Mouse (Mus musculus): ENCODE measurements at regions not wholly inside any gene's neighbourhood (a gene's known extent, or its start where the extent isn't known, plus 50 kb on each side); places are given as distances from the start of the nearest gene placed in this dataset.
"Not testable (repeated sequence)": the region's sequence is repeated elsewhere in the genome, so short reads cannot be mapped to it uniquely, and the experiment has no call there.

DNA sequence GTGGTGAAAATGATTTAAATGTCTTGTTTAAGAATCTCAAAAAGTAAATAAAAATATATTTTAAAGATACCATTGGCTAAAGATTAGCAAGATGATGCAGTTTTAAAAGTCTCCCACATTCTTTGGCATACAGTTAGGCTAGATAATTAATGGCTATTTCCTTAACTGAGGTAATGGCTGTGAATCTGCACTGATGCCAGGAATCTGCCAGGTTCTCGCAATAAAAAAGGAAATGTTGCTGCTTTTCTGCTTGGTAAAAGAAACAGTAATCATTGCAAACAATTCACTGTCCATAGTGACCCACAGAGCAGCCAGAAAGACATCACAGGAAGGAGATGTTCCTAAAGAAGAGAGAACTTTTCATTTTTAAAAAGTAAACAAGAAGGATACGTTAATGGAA is 557.7 kb upstream of the Akr1e1 start:
- 82% methylated on average over 2 of the region's 2 CpGs for WGBS

DNA sequence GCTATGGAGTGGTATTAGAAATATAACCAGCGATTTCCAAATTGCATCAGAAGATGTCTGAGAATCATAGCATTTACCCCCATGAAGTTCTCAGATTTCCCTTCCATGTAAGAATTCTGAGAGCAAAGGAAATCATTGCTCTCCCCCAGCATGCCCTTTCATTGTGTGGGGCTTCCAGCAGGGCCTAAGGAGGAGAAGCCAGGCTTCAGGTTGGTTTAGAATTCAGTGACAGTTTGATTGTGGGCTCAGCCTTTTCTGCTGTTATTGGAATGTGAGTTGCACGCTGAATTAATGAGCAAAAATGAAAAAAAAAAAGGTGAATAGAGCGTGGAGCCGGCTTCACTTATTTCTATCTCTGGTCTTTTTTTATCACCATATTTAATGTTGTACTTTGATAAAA is 570.0 kb upstream of the Akr1e1 start:
- H3K36me3 ChIP-seq (replicated peaks; ENCODE audit: control insufficient read depth, insufficient read depth, low read depth, low read length) = no peaks in the 10 kb centered on the region
- H3K9me3 ChIP-seq (replicated peaks; ENCODE audit: control insufficient read depth, low read length) = no peaks in the 10 kb centered on the region
- H3K4me3 ChIP-seq (ENCODE audit: low read depth, low read length) = no peak overlapping the region
- no peaks in the 10 kb centered on the region for H3K27me3 ChIP-seq (ENCODE audit: control insufficient read depth, insufficient read depth, low read length)
- no peak overlapping the region for H3K4me2 ChIP-seq (ENCODE audit: low read depth, low read length)
- WGBS = 72% methylated on average over 4 of the region's 4 CpGs
- no peaks in the 10 kb centered on the region for H3K4me1 ChIP-seq (ENCODE audit: control insufficient read depth, insufficient read depth, low read length)
- no peak overlapping the region for H3K27ac ChIP-seq (replicated peaks; ENCODE audit: low read depth, low read length)
- ATAC-seq (replicated peaks; ENCODE audit: insufficient number of reproducible peaks, low FRiP score, low TSS enrichment, low read depth) = no peak
- no peak overlapping the region for H3K9ac ChIP-seq (replicated peaks; ENCODE audit: low read length)
- DNase-seq (ENCODE audit: low spot score) = no peak

More for the DNA sequence above, 557.7 kb upstream of the Akr1e1 start:
- Histone ChIP-seq H3K36me3 (replicated peaks; ENCODE audit: control insufficient read depth, insufficient read depth, low read depth, low read length) (no peaks in the 10 kb centered on the region), H3K9ac (replicated peaks; ENCODE audit: low read length) (no peak overlapping the region), H3K4me3 (ENCODE audit: low read depth, low read length) (no peak overlapping the region), H3K9me3 (replicated peaks; ENCODE audit: control insufficient read depth, low read length) (no peaks in the 10 kb centered on the region), H3K27ac (replicated peaks; ENCODE audit: low read depth, low read length) (no peak overlapping the region), H3K4me2 (ENCODE audit: low read depth, low read length) (no peak overlapping the region), H3K4me1 (ENCODE audit: control insufficient read depth, insufficient read depth, low read length) (no peaks in the 10 kb centered on the region), H3K27me3 (ENCODE audit: control insufficient read depth, insufficient read depth, low read length) (no peaks in the 10 kb centered on the region)
- no peak for ATAC-seq (replicated peaks; ENCODE audit: insufficient number of reproducible peaks, low FRiP score, low TSS enrichment, low read depth)
- DNase-seq (ENCODE audit: low spot score) = no peak

DNA sequence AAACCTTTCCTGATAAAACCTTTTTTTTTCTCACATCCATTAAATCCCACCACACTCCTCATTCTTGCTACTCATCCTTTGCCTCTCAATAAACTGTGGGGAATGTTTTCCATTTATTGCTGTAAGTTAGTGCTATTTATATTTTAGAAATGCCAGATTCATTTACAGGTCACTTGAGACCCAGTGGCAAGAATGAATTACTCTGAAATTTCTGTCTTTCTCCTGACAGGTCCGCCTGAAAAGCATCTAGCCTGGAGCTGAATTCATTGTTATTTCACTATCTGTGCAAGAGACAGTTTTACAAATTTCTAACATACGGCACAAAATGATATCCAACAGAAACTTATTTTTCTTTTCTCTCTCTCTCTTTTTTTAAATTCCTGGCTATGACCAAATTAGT is 570.6 kb upstream of the Akr1e1 start:
- H3K9ac ChIP-seq (replicated peaks; ENCODE audit: low read length) = no peak overlapping the region
- no peak overlapping the region for H3K4me2 ChIP-seq (ENCODE audit: low read depth, low read length)
- 63% methylated on average over 2 of the region's 2 CpGs for WGBS
- no peak for DNase-seq (ENCODE audit: low spot score)
- ATAC-seq (replicated peaks; ENCODE audit: insufficient number of reproducible peaks, low FRiP score, low TSS enrichment, low read depth) = no peak
- H3K27ac ChIP-seq (replicated peaks; ENCODE audit: low read depth, low read length) = no peak overlapping the region
- no peaks in the 10 kb centered on the region for H3K9me3 ChIP-seq (replicated peaks; ENCODE audit: control insufficient read depth, low read length)
- H3K4me3 ChIP-seq (ENCODE audit: low read depth, low read length) = no peak overlapping the region
- no peaks in the 10 kb centered on the region for H3K27me3 ChIP-seq (ENCODE audit: control insufficient read depth, insufficient read depth, low read length)
- H3K4me1 ChIP-seq (ENCODE audit: control insufficient read depth, insufficient read depth, low read length) = no peaks in the 10 kb centered on the region
- H3K36me3 ChIP-seq (replicated peaks; ENCODE audit: control insufficient read depth, insufficient read depth, low read depth, low read length) = no peaks in the 10 kb centered on the region

DNA sequence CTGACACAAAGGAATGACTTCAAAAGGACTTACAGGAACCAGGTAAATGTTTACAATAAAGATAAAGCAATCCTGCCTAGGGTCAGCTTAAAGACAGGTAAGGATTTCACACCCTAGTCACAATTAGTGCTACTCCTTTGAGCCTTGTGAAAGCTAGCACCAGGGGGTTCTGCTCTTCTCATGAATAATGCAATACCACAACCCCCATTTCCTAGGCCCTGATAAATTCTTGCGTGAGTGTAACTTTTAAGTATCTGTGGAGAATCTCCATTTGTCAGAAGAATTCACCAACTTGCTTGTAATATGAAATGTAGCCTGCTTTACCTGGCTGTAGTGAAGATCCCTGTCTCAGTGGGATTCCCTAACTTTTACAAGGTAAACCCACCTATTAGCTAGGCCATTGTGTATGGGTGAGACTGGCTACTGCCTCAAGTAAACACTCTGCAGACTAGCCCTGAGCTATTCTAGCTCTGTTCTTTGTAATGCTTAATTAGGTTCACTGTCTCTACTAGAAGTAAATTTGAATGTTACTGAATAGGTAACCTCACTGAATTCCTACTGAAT is 576.3 kb upstream of the Akr1e1 start:
- WGBS = 39% methylated on average over 1 of the region's 1 CpGs

GRCm38 (mm10) chr13:5202736-5203135 is 593.8 kb upstream of the Akr1e1 start:
- Histone ChIP-seq H3K27me3 (ENCODE audit: control insufficient read depth, insufficient read depth, low read length) (no peaks in the 10 kb centered on the region), H3K9ac (replicated peaks; ENCODE audit: low read length) (no peak overlapping the region), H3K36me3 (replicated peaks; ENCODE audit: control insufficient read depth, insufficient read depth, low read depth, low read length) (no peaks in the 10 kb centered on the region), H3K27ac (replicated peaks; ENCODE audit: low read depth, low read length) (no peak overlapping the region), H3K4me1 (ENCODE audit: control insufficient read depth, insufficient read depth, low read length) (no peaks in the 10 kb centered on the region), H3K9me3 (replicated peaks; ENCODE audit: control insufficient read depth, low read length) (no peaks in the 10 kb centered on the region), H3K4me2 (ENCODE audit: low read depth, low read length) (no peak overlapping the region), H3K4me3 (ENCODE audit: low read depth, low read length) (no peak overlapping the region)
- ATAC-seq (replicated peaks; ENCODE audit: insufficient number of reproducible peaks, low FRiP score, low TSS enrichment, low read depth) (peak; percentile 73; the same call in 1 of the 2 replicates), DNase-seq (ENCODE audit: low spot score) (peak; percentile 84)
- 19% methylated on average over 1 of the region's 1 CpGs for WGBS

More for the DNA sequence above, 576.3 kb upstream of the Akr1e1 start:
- H3K9me3 ChIP-seq (replicated peaks; ENCODE audit: control insufficient read depth, low read length); H3K4me1 ChIP-seq (ENCODE audit: control insufficient read depth, insufficient read depth, low read length); ATAC-seq (replicated peaks; ENCODE audit: insufficient number of reproducible peaks, low FRiP score, low TSS enrichment, low read depth); H3K9ac ChIP-seq (replicated peaks; ENCODE audit: low read length); H3K36me3 ChIP-seq (replicated peaks; ENCODE audit: control insufficient read depth, insufficient read depth, low read depth, low read length); H3K27me3 ChIP-seq (ENCODE audit: control insufficient read depth, insufficient read depth, low read length); H3K27ac ChIP-seq (replicated peaks; ENCODE audit: low read depth, low read length); H3K4me2 ChIP-seq (ENCODE audit: low read depth, low read length); DNase-seq (ENCODE audit: low spot score); H3K4me3 ChIP-seq (ENCODE audit: low read depth, low read length): not testable (repeated sequence)

DNA sequence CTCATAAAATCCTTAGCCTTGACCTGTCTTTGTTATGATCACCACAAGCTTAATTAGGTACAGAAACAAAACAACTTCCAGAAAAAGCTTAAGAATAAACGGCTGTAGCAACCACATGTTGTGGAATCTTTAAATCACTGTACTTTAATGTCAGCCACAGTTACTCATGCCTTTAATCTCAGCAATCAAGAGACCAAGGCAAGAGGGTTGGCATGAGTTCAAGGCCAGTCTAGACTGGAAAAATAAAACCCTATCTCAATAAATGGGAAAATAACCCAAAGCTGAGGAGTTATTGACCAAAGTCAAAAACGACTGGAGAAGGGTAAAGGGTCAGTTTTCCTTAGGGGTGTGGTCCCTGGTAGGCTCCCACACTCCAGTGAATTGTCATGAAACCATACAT is 595.2 kb upstream of the Akr1e1 start:
- H3K36me3 ChIP-seq (replicated peaks; ENCODE audit: control insufficient read depth, insufficient read depth, low read depth, low read length) = no peaks in the 10 kb centered on the region
- H3K27me3 ChIP-seq (ENCODE audit: control insufficient read depth, insufficient read depth, low read length) = no peaks in the 10 kb centered on the region
- no peak overlapping the region for H3K4me2 ChIP-seq (ENCODE audit: low read depth, low read length)
- H3K4me3 ChIP-seq (ENCODE audit: low read depth, low read length) = no peak overlapping the region
- H3K4me1 ChIP-seq (ENCODE audit: control insufficient read depth, insufficient read depth, low read length) = no peaks in the 10 kb centered on the region
- ATAC-seq (replicated peaks; ENCODE audit: insufficient number of reproducible peaks, low FRiP score, low TSS enrichment, low read depth) (no peak), DNase-seq (ENCODE audit: low spot score) (peak; percentile 29)
- H3K27ac ChIP-seq (replicated peaks; ENCODE audit: low read depth, low read length) = no peak overlapping the region
- no peaks in the 10 kb centered on the region for H3K9me3 ChIP-seq (replicated peaks; ENCODE audit: control insufficient read depth, low read length)
- no peak overlapping the region for H3K9ac ChIP-seq (replicated peaks; ENCODE audit: low read length)
- 42% methylated on average over 2 of the region's 2 CpGs for WGBS

- Histone ChIP-seq H3K36me3 (replicated peaks; ENCODE audit: control insufficient read depth, insufficient read depth, low read depth, low read length) (no peaks in the 10 kb centered on the region), H3K9ac (replicated peaks; ENCODE audit: low read length) (no peak overlapping the region), H3K27ac (replicated peaks; ENCODE audit: low read depth, low read length) (no peak overlapping the region), H3K4me1 (ENCODE audit: control insufficient read depth, insufficient read depth, low read length) (no peaks in the 10 kb centered on the region), H3K27me3 (ENCODE audit: control insufficient read depth, insufficient read depth, low read length) (no peaks in the 10 kb centered on the region), H3K4me2 (ENCODE audit: low read depth, low read length) (no peak overlapping the region), H3K4me3 (ENCODE audit: low read depth, low read length) (no peak overlapping the region), H3K9me3 (replicated peaks; ENCODE audit: control insufficient read depth, low read length) (no peaks in the 10 kb centered on the region)
- DNase-seq (ENCODE audit: low spot score) = peak; percentile 39
- no peak for ATAC-seq (replicated peaks; ENCODE audit: insufficient number of reproducible peaks, low FRiP score, low TSS enrichment, low read depth)
- WGBS = 60% methylated on average over 1 of the region's 1 CpGs
These were observed 602.7 kb upstream of the Akr1e1 start for GRCm38 (mm10) chr13:5211659-5212058.

DNA sequence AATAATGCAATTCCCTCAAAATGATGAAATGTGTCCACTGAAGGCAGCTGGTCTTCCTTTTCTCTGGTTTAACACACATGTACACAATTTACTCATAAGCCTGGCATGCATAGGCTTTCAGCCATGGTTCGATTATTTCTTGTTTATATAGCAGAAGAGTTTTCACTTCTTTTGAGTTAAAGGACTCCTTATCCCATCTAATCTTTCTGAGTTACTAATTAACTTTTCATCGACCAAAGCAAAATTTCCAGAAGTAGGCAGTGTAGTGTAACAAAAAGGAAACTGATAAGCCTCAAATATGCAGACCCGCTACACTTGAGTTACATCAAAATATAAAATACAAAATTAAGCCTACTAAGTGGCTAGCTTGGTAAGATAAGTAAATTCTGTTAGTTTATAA is 620.5 kb upstream of the Akr1e1 start:
- no peak overlapping the region for H3K9ac ChIP-seq (replicated peaks; ENCODE audit: low read length)
- no peak overlapping the region for H3K4me3 ChIP-seq (ENCODE audit: low read depth, low read length)
- no peaks in the 10 kb centered on the region for H3K27me3 ChIP-seq (ENCODE audit: control insufficient read depth, insufficient read depth, low read length)
- no peaks in the 10 kb centered on the region for H3K4me1 ChIP-seq (ENCODE audit: control insufficient read depth, insufficient read depth, low read length)
- H3K36me3 ChIP-seq (replicated peaks; ENCODE audit: control insufficient read depth, insufficient read depth, low read depth, low read length) = no peaks in the 10 kb centered on the region
- H3K4me2 ChIP-seq (ENCODE audit: low read depth, low read length) = no peak overlapping the region
- DNase-seq (ENCODE audit: low spot score) = peak; percentile 8
- H3K9me3 ChIP-seq (replicated peaks; ENCODE audit: control insufficient read depth, low read length) = no peaks in the 10 kb centered on the region
- ATAC-seq (replicated peaks; ENCODE audit: insufficient number of reproducible peaks, low FRiP score, low TSS enrichment, low read depth) = no peak
- 60% methylated on average over 3 of the region's 3 CpGs for WGBS
- no peak overlapping the region for H3K27ac ChIP-seq (replicated peaks; ENCODE audit: low read depth, low read length)

Measured in embryonic facial prominence, embryonic 11.5 days (tissue).